Mouse (Mus musculus) activated CD4-positive, CD25-positive, alpha-beta regulatory T cell (primary cell): ENCODE measurements around the gene Gm4788. TPM values are rescaled to one million over a fixed set of nuclear protein-coding genes. Genes with fewer than 3 reads are reported as not detected.

Experiments used
- polyA plus RNA-seq, 2 experiments: library from polyadenylated mRNA; unstranded; fragments of 100-300 nt; shearing (Covaris generic); gene quantifications; one replicate each; pipeline ENCODE4 v1.2.1; 2017

Gene Gm4788
- not detected for polyA plus RNA-seq

GRCm38 (mm10) chr1:139781143-139781542, at the start of gene Gm4788:
Gene Gm4788, minus strand, starts transcription at chr1:139781243.

Other genes with a start within 250 kb of the Gm4788 start
- gene Cfhr1, start 221.0 kb downstream of the Gm4788 start, polyA plus RNA-seq, result not detected
- not detected for gene Cfhr2, start 77.5 kb upstream of the Gm4788 start, polyA plus RNA-seq